Comparison of ENCODE assay signal across 17 mouse cellular contexts in genomic region chr5:148468626-148469441, GRCm38 (mm10).
DNase-seq lines count a peak whose midpoint lies in the region; ATAC-seq and TF ChIP-seq lines count a peak whose summit lies in the region.
"Had no signal": no experiment of that assay in that cellular context is flagged by ENCODE, and none has a peak within 500 bp of the region (broad histone marks: within the 10 kb centered on the region; RNA-seq: fewer than 3 reads in every experiment).

No protein-coding gene starts in this region.

- H3K4me2 ChIP-seq in hindbrain, embryonic 16.5 days (ENCODE audit: low read length) = no peak overlapping the region
- H3K4me2 ChIP-seq in lung, embryonic 15.5 days = no peak overlapping the region
- H3K4me2 ChIP-seq in embryonic facial prominence, embryonic 14.5 days (ENCODE audit: low read depth, low read length) = no peak overlapping the region
- H3K4me2 ChIP-seq: liver, embryonic 11.5 days had no signal

- no peak overlapping the region for H3K4me3 ChIP-seq in hindbrain, embryonic 10.5 days
- H3K4me3 ChIP-seq in hindbrain, embryonic 16.5 days (ENCODE audit: low read length) = no peak overlapping the region
- H3K4me3 ChIP-seq in lung, embryonic 15.5 days = no peak overlapping the region
- no peak overlapping the region for H3K4me3 ChIP-seq in lung, adult 2 months (replicated peaks; ENCODE audit: extremely low read depth, low read depth, low read length)
- no peak overlapping the region for H3K4me3 ChIP-seq in embryonic facial prominence, embryonic 14.5 days (ENCODE audit: low read depth, low read length)
- H3K4me3 ChIP-seq: heart, embryonic 10.5 days had no signal

- no peak overlapping the region for H3K9ac ChIP-seq in hindbrain, embryonic 16.5 days (ENCODE audit: low read depth, low read length)
- H3K9ac ChIP-seq in lung, embryonic 15.5 days = no peak overlapping the region
- H3K9ac ChIP-seq in embryonic facial prominence, embryonic 14.5 days (ENCODE audit: low read depth, low read length) = no peak overlapping the region

- H3K27ac ChIP-seq in hindbrain, embryonic 10.5 days = peak overlapping the region; percentile 57; the same call in 1 of the 2 replicates
- no peak overlapping the region for H3K27ac ChIP-seq in hindbrain, embryonic 16.5 days (ENCODE audit: low read depth, low read length)
- peak overlapping the region; percentile 52; the same call in 1 of the 2 replicates for H3K27ac ChIP-seq in lung, embryonic 15.5 days
- H3K27ac ChIP-seq in embryonic facial prominence, embryonic 14.5 days (replicated peaks; ENCODE audit: low read depth, low read length) = no peak overlapping the region
- H3K27ac ChIP-seq: heart, embryonic 10.5 days had no signal

- TF ChIP-seq CTCF in lung, adult 2 months (IDR thresholded peaks at IDR 0.05; ENCODE audit: insufficient read depth, low read length) = no peak

- H3K36me3 ChIP-seq in hindbrain, embryonic 10.5 days = no peaks in the 10 kb centered on the region
- no peaks in the 10 kb centered on the region for H3K36me3 ChIP-seq in hindbrain, embryonic 16.5 days (ENCODE audit: control insufficient read depth, insufficient read depth, low read length)
- H3K36me3 ChIP-seq in lung, embryonic 15.5 days = no peaks in the 10 kb centered on the region
- no peaks in the 10 kb centered on the region for H3K36me3 ChIP-seq in embryonic facial prominence, embryonic 14.5 days (ENCODE audit: control insufficient read depth, insufficient read depth, low read length)
- H3K36me3 ChIP-seq: heart, embryonic 10.5 days had no signal

- no peak for TF ChIP-seq POLR2A in lung, adult 2 months (IDR thresholded peaks at IDR 0.05; ENCODE audit: borderline replicate concordance, extremely low read depth, low read depth, low read length)

- H3K9me3 ChIP-seq in hindbrain, embryonic 10.5 days = no peaks in the 10 kb centered on the region
- H3K9me3 ChIP-seq in hindbrain, embryonic 16.5 days (ENCODE audit: control insufficient read depth, low read length) = no peaks in the 10 kb centered on the region
- no peaks in the 10 kb centered on the region for H3K9me3 ChIP-seq in lung, embryonic 15.5 days
- H3K9me3 ChIP-seq in embryonic facial prominence, embryonic 14.5 days (ENCODE audit: control insufficient read depth, low read length) = no peaks in the 10 kb centered on the region
- H3K9me3 ChIP-seq: heart, embryonic 10.5 days had no signal

- no peaks in the 10 kb centered on the region for H3K27me3 ChIP-seq in hindbrain, embryonic 10.5 days (ENCODE audit: insufficient read depth, poor library complexity, severe bottlenecking)
- no peaks in the 10 kb centered on the region for H3K27me3 ChIP-seq in hindbrain, embryonic 16.5 days (replicated peaks; ENCODE audit: control insufficient read depth, insufficient read depth, low read length)
- H3K27me3 ChIP-seq in lung, embryonic 15.5 days = no peaks in the 10 kb centered on the region
- no peaks in the 10 kb centered on the region for H3K27me3 ChIP-seq in embryonic facial prominence, embryonic 14.5 days (replicated peaks; ENCODE audit: control insufficient read depth, insufficient read depth, low read length)

- ATAC-seq in hindbrain, embryonic 16.5 days = no peak
- peak; percentile 43 for ATAC-seq in lung, embryonic 15.5 days (ENCODE audit: borderline replicate concordance, extremely low read depth, low FRiP score, low TSS enrichment)
- peak; percentile 54 for ATAC-seq in embryonic facial prominence, embryonic 14.5 days (ENCODE audit: low read depth)

- WGBS in hindbrain, embryonic 10.5 days = 66% methylated on average over 14 of the region's 14 CpGs
- WGBS in hindbrain, embryonic 16.5 days = 59% methylated on average over 14 of the region's 14 CpGs
- 36% methylated on average over 14 of the region's 14 CpGs for WGBS in lung, embryonic 15.5 days
- 50% methylated on average over 14 of the region's 14 CpGs for WGBS in lung, adult 2 months
- 36% methylated on average over 14 of the region's 14 CpGs for WGBS in embryonic facial prominence, embryonic 14.5 days

- no peak for DNase-seq in hindbrain, embryonic 10.5 days (ENCODE audit: low spot score)
- no peak for DNase-seq in lung, adult 2 months
- peak; percentile 45 for DNase-seq in embryo, embryonic 10.5 days (ENCODE audit: low spot score)
- peak; percentile 74 for DNase-seq in embryonic facial prominence, embryonic 14.5 days (ENCODE audit: low spot score)
- no peak for DNase-seq in frontal cortex, adult 2 months (ENCODE audit: extremely low spot score in 1 of 2, low spot score in 1 of 2)
- no peak for DNase-seq in thymus, adult 18-20 months
- DNase-seq: B cell, adult 2 months; cerebellum, adult 2 months; cerebellum, postnatal 36 days; gastrocnemius, postnatal 36 days; kidney, adult 8-10 months; lung, adult 18-20 months; thymus, postnatal 25 days had no signal

- H3K4me1 ChIP-seq in hindbrain, embryonic 10.5 days (replicated peaks) = peaks cover 29% of the 10 kb centered on the region
- H3K4me1 ChIP-seq in hindbrain, embryonic 16.5 days (ENCODE audit: control insufficient read depth, insufficient read depth, low read depth, low read length) = no peaks in the 10 kb centered on the region
- peaks cover 27% of the 10 kb centered on the region for H3K4me1 ChIP-seq in lung, embryonic 15.5 days
- no peaks in the 10 kb centered on the region for H3K4me1 ChIP-seq in lung, adult 2 months (ENCODE audit: control insufficient read depth, insufficient read depth, low read length)
- peaks cover 8% of the 10 kb centered on the region for H3K4me1 ChIP-seq in embryonic facial prominence, embryonic 14.5 days (ENCODE audit: control insufficient read depth, insufficient read depth, low read length)

Comparison
In these comparisons a context has a peak if more than half of its experiments do, and no peak if none do; other contexts are left out.
1. H3K27ac ChIP-seq: peak in hindbrain, embryonic 10.5 days (single experiment) and lung, embryonic 15.5 days (single experiment); none in hindbrain, embryonic 16.5 days (single experiment) and embryonic facial prominence, embryonic 14.5 days (single experiment).
2. DNase-seq: peak in embryo, embryonic 10.5 days (single experiment) and embryonic facial prominence, embryonic 14.5 days (single experiment); none in hindbrain, embryonic 10.5 days (single experiment), lung, adult 2 months (single experiment), frontal cortex, adult 2 months (0 of 2) and thymus, adult 18-20 months (0 of 2).